Mouse (Mus musculus) bone marrow macrophage, adult 2 months (primary cell): Measurements from ENCODE around the gene Gm16430. TPM values are rescaled to one million over a fixed set of nuclear protein-coding genes. Genes with fewer than 3 reads are reported as not detected.
"Not testable (repeated sequence)": the region's sequence is repeated elsewhere in the genome, so short reads cannot be mapped to it uniquely, and the experiment has no call there.

Experiments used
- H3K27ac ChIP-seq: 2 replicates; pipeline ENCODE4 v1.5.1; 2012; ENCODE audit warnings: low read depth, low read length; ENCODE audit not compliant: insufficient read depth
- H3K4me1 ChIP-seq: 2 replicates; pipeline ENCODE4 v1.6.1; 2012; ENCODE audit warnings: low read length; ENCODE audit not compliant: control insufficient read depth, insufficient read depth
- H3K4me3 ChIP-seq: 2 replicates; pipeline ENCODE4 v1.5.1; 2012; ENCODE audit warnings: mild to moderate bottlenecking, low read length, moderate library complexity; ENCODE audit not compliant: insufficient read depth
- polyA plus RNA-seq: library from polyadenylated mRNA; stranded (reverse); fragments of >200 nt; gene quantifications from 2 replicates; pipeline ENCODE4 v1.2.4, GENCODE M21; 2012; ENCODE audit not compliant: missing spikeins, insufficient read depth, insufficient read length

The Gm16430 gene
- polyA plus RNA-seq, result not detected in 2 replicates

DNA sequence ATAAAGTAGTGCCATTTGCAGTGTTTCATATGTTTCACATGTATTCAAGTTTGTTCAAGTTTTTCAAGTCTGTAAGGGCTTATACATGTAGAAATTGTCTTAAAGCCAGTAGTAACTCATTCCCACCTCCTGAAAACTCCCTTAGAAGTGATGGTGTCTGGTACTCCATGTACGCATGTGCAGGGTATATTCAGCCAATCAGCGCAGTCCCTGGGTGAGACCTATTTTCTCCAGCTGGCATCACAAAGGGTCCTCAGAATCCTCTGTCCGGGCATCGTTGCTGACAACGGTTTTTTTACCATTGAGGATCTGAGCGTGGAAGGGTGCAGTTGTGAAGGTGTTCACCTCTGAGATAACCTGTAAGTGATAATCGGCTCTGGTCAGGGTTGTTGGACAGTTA lies at the start of gene Gm16430:
Gm16430 (plus strand) TSS at position 301 of the 400 bp plus-strand sequence.
- not testable (repeated sequence) for H3K4me3 ChIP-seq, H3K27ac ChIP-seq, H3K4me1 ChIP-seq

Other genes with a start within 250 kb of the Gm16430 start
- not detected in 2 replicates for gene Gm16405, start 91.0 kb upstream of the Gm16430 start, polyA plus RNA-seq